Mouse (Mus musculus): ENCODE results near the gene Prdm2. TPM values are rescaled to one million over a fixed set of nuclear protein-coding genes. Genes with fewer than 3 reads are reported as not detected.

The Prdm2 gene
- total and polyA plus RNA-seq, 3 experiments, result 4.3 to 13.5 TPM; not detected in 1

DNA sequence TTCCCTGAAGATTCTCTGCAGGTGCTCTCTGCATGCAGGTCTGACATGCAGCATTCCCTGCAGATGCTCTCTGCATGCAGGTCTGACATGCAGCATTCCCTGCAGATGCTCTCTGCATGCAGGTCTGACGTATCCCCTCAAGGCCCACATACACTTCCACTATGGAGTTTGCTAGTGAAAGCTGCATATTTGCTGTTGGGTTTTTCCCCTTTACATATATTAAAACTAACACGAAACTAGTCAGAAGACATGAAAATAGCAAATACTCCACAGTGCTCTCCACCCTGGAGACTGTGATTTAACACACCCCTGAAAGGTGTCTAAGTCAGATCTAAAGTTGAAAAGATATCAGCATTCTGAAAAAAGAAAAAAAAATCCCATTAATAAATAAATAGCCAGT, 2.8 kb downstream of the Prdm2 start:
- Histone ChIP-seq H3K27ac (ENCODE audit: control insufficient read depth, low read depth, low read length) (no peak overlapping the region), H3K9me3 (replicated peaks; ENCODE audit: insufficient read depth, low read length) (no peaks in the 10 kb centered on the region), H3K36me3 (ENCODE audit: control insufficient read depth in 1 of 2, insufficient read depth in 2 of 2, low read length in 2 of 2) (peaks cover 0 to 21% of the 10 kb centered on the region in 2 experiments; a peak in 2 of 4 replicates), H3K4me1 (ENCODE audit: control insufficient read depth in 1 of 2, insufficient read depth in 2 of 2, low read length in 2 of 2) (peaks cover 0 to 18% of the 10 kb centered on the region in 2 experiments; a peak in 3 of 4 replicates), H3K79me2 (ENCODE audit: control insufficient read depth, insufficient read depth, low read length, poor library complexity) (peaks cover 35% of the 10 kb centered on the region), H3K9ac (ENCODE audit: control insufficient read depth, low read depth, low read length, poor library complexity, severe bottlenecking) (no peak overlapping the region), H3K27me3 (ENCODE audit: control insufficient read depth in 1 of 2, insufficient read depth in 2 of 2, low read length in 2 of 2) (no peaks in the 10 kb centered on the region), H3K4me3 (ENCODE audit: control insufficient read depth in 1 of 2, insufficient read depth in 1 of 2, low read depth in 2 of 2, low read length in 2 of 2) (no peak overlapping the region)
- DNase-seq (ENCODE audit: low read depth, low spot score), result no peak
- TF ChIP-seq TAL1 (IDR thresholded peaks at IDR 0.05; ENCODE audit: low read length), result no peak
- TF ChIP-seq USF2 (IDR thresholded peaks at IDR 0.05; ENCODE audit: borderline replicate concordance in 1 of 2, insufficient read depth in 1 of 2, low read depth in 1 of 2, low read length in 2 of 2), result no peak
- no peak for TF ChIP-seq ELF1 (IDR thresholded peaks at IDR 0.05; ENCODE audit: low read depth, low read length)
- TF ChIP-seq E2F4 (IDR thresholded peaks at IDR 0.05; ENCODE audit: borderline replicate concordance, low read depth, low read length), result no peak
- TF ChIP-seq MEF2A (IDR thresholded peaks at IDR 0.05; ENCODE audit: extremely low read depth, insufficient replicate concordance, low read depth, low read length, poor library complexity, severe bottlenecking), result no peak
- no peak for TF ChIP-seq ZMIZ1 (IDR thresholded peaks at IDR 0.05; ENCODE audit: low read depth, low read length)
- no peak for TF ChIP-seq RCOR1 (IDR thresholded peaks at IDR 0.05; ENCODE audit: low read depth, low read length)

DNA sequence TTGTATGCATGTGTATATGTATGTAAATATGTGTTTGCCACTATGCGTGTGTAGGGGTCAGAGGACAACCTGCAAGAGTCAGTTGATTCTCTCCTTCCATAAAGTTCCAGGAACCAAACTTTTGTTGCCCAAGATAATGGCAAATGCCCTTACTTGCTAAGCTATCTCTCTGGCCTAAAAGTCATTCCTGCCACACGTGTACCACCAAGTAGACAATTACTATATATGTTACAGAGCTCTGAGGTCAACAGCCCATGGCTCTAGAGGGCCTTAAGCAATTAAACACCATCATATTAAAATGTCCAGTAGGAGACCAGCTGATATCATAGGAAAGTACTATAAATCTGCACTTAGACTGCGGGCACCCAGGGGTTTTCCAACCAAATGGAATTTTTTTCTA, 10.1 kb downstream of the Prdm2 start:
- no peaks in the 10 kb centered on the region for H3K27me3 ChIP-seq (ENCODE audit: control insufficient read depth in 1 of 2, insufficient read depth in 2 of 2, low read length in 2 of 2)
- H3K27ac ChIP-seq (ENCODE audit: control insufficient read depth, low read depth, low read length), result no peak overlapping the region
- DNase-seq (ENCODE audit: low read depth, low spot score), result no peak
- H3K4me1 ChIP-seq (ENCODE audit: control insufficient read depth in 1 of 2, insufficient read depth in 2 of 2, low read length in 2 of 2), result peaks cover 0 to 4% of the 10 kb centered on the region in 2 experiments; a peak in 1 of 4 replicates
- no peak for TF ChIP-seq JUND (IDR thresholded peaks at IDR 0.05; ENCODE audit: low read depth, low read length)
- no peak for TF ChIP-seq TCF12 (IDR thresholded peaks at IDR 0.05; ENCODE audit: low read depth, low read length)
- TF ChIP-seq KAT2A (conservative IDR thresholded peaks at IDR 0.05; ENCODE audit: low read depth, low read length), result no peak
- no peak for TF ChIP-seq POLR2A (IDR thresholded peaks at IDR 0.05; ENCODE audit: control insufficient read depth in 1 of 2, insufficient read depth in 1 of 2, low read depth in 1 of 2, low read length in 2 of 2, poor library complexity in 1 of 2)
- TF ChIP-seq ZNF384 (IDR thresholded peaks at IDR 0.05; ENCODE audit: low read depth, low read length), result no peak
- TF ChIP-seq CHD2 (IDR thresholded peaks at IDR 0.05; ENCODE audit: low read length), result no peak
- TF ChIP-seq POLR2AphosphoS5 (IDR thresholded peaks at IDR 0.05; ENCODE audit: borderline replicate concordance, low read depth, low read length), result no peak
- no peak for TF ChIP-seq USF2 (IDR thresholded peaks at IDR 0.05; ENCODE audit: borderline replicate concordance in 1 of 2, insufficient read depth in 1 of 2, low read depth in 1 of 2, low read length in 2 of 2)
- no peak for TF ChIP-seq MAX (IDR thresholded peaks at IDR 0.05; ENCODE audit: low read length)
- no peak for TF ChIP-seq ZC3H11A (IDR thresholded peaks at IDR 0.05; ENCODE audit: low read depth, low read length)
- no peak for TF ChIP-seq MEF2A (IDR thresholded peaks at IDR 0.05; ENCODE audit: extremely low read depth, insufficient replicate concordance, low read depth, low read length, poor library complexity, severe bottlenecking)
- no peak for TF ChIP-seq ELF1 (IDR thresholded peaks at IDR 0.05; ENCODE audit: low read depth, low read length)
- no peak overlapping the region for H3K4me3 ChIP-seq (ENCODE audit: control insufficient read depth in 1 of 2, insufficient read depth in 1 of 2, low read depth in 2 of 2, low read length in 2 of 2)
- peaks cover 0 to 4% of the 10 kb centered on the region in 2 experiments; a peak in 2 of 4 replicates for H3K36me3 ChIP-seq (ENCODE audit: control insufficient read depth in 1 of 2, insufficient read depth in 2 of 2, low read length in 2 of 2)
- no peak overlapping the region for H3K9ac ChIP-seq (ENCODE audit: control insufficient read depth, low read depth, low read length, poor library complexity, severe bottlenecking)
- H3K9me3 ChIP-seq (replicated peaks; ENCODE audit: insufficient read depth, low read length), result no peaks in the 10 kb centered on the region
- H3K79me2 ChIP-seq (ENCODE audit: control insufficient read depth, insufficient read depth, low read length, poor library complexity), result peaks cover 52% of the 10 kb centered on the region

All from MEL (cell line).